Mouse (Mus musculus) stomach, postnatal 0 days (tissue): ENCODE data around the gene Tesc. TPM values are rescaled to one million over a fixed set of nuclear protein-coding genes. Genes with fewer than 3 reads are reported as not detected.
A peak's percentile ranks its signal among the peaks of the same experiment; 100 is the strongest.

ENCODE experiments used
- ATAC-seq: fragments of 200-750 bp; cut with Nextera tagmentation; 2 replicates; pipeline ENCODE4 v1.8.0; 2017; ENCODE audit not compliant: low FRiP score, low TSS enrichment
- DNase-seq: peaks from one replicate; pipeline ENCODE4 v3.0.0-alpha.2; 2016; ENCODE audit warnings: low spot score
- H3K27ac ChIP-seq: fragments of 300-500 bp; sonication (generic); replicated peaks from 2 replicates; pipeline ENCODE4 v1.5.1; 2014; ENCODE audit warnings: mild to moderate bottlenecking, control low read depth
- H3K27me3 ChIP-seq: fragments of 300-500 bp; sonication (generic); 2 replicates; pipeline ENCODE4 v1.6.1; 2014; ENCODE audit warnings: low read length; ENCODE audit not compliant: control insufficient read depth, insufficient read depth
- H3K36me3 ChIP-seq: fragments of 300-500 bp; sonication (generic); 2 replicates; pipeline ENCODE4 v1.6.1; 2014; ENCODE audit warnings: low read length, mixed read lengths; ENCODE audit not compliant: control insufficient read depth, insufficient read depth
- H3K4me1 ChIP-seq: fragments of 300-500 bp; sonication (generic); replicated peaks from 2 replicates; pipeline ENCODE4 v1.6.1; 2014; ENCODE audit warnings: antibody characterized with exemption; ENCODE audit not compliant: control insufficient read depth, insufficient read depth
- H3K4me2 ChIP-seq: fragments of 300-500 bp; sonication (generic); replicated peaks from 2 replicates; pipeline ENCODE4 v1.6.1; 2014; ENCODE audit warnings: low read depth, mild to moderate bottlenecking, control low read depth, moderate library complexity
- H3K4me3 ChIP-seq: fragments of 300-500 bp; sonication (generic); 2 replicates; pipeline ENCODE4 v1.5.1; 2014; ENCODE audit warnings: low read depth, low read length, control low read depth
- H3K9ac ChIP-seq: fragments of 300-500 bp; sonication (generic); 2 replicates; pipeline ENCODE4 v1.6.1; 2014; ENCODE audit warnings: mild to moderate bottlenecking, low read length, control low read depth, mixed read lengths
- H3K9me3 ChIP-seq: fragments of 300-500 bp; sonication (generic); 2 replicates; pipeline ENCODE4 v1.6.1; 2016; ENCODE audit warnings: low read length; ENCODE audit not compliant: control insufficient read depth
- CTCF ChIP-seq: IDR thresholded peaks from 2 replicates; pipeline ENCODE4 v1.5.1; 2016; ENCODE audit warnings: antibody characterized with exemption, low read depth, mild to moderate bottlenecking, moderate library complexity
- EP300 ChIP-seq: optimal IDR thresholded peaks from 2 replicates; pipeline ENCODE3; 2016; ENCODE audit warnings: antibody characterized with exemption
- WGBS: fragments of 180-500 bp; shearing (Covaris S2); extraction: QIAGEN DNeasy Blood & Tissue Kit; methylation state at CpG from one replicate; pipeline ENCODE4 v1.1.7; 2014; 5-methylcytosine and 5-hydroxymethylcytosine counted together
- polyA plus RNA-seq: library from polyadenylated mRNA; unstranded; fragments of >200 nt; fragmentation: Nextera tagmentation; extraction: Ambion mirVana; gene quantifications from 2 replicates; pipeline ENCODE4 v1.2.1, GENCODE M21; 2015

The Tesc gene
- polyA plus RNA-seq, 1 experiment from 2014 or later, result 112 TPM

- H3K9ac ChIP-seq, result no peak overlapping the region
- no peak overlapping the region for H3K27ac ChIP-seq
- TF ChIP-seq EP300, result no peak
- no peak for TF ChIP-seq CTCF
- H3K36me3 ChIP-seq, result peaks cover 4% of the 10 kb centered on the region; the same call in 1 of the 2 replicates
- no peak overlapping the region for H3K4me2 ChIP-seq
- no peaks in the 10 kb centered on the region for H3K9me3 ChIP-seq
- no peak overlapping the region for H3K4me3 ChIP-seq
- H3K4me1 ChIP-seq, result 0 out of 2 replicates have a peak, but pooled peaks cover 3% of the 10 kb centered on the region
- no peaks in the 10 kb centered on the region for H3K27me3 ChIP-seq
- no peak for DNase-seq
- ATAC-seq, result no peak
- WGBS, result 79% methylated on average over 11 of the region's 11 CpGs
Measured at GRCm38 (mm10) chr5:118079839-118080250, 52.3 kb downstream of the Tesc start.

- 86% methylated on average over 9 of the region's 9 CpGs for WGBS
Measured at GRCm38 (mm10) chr5:118081374-118081949, 53.9 kb downstream of the Tesc start.

GRCm38 (mm10) chr5:118081996-118082395 is 54.5 kb downstream of the Tesc start:
- peaks cover 2% of the 10 kb centered on the region; the same call in 1 of the 2 replicates for H3K36me3 ChIP-seq
- H3K4me2 ChIP-seq, result no peak overlapping the region
- H3K4me1 ChIP-seq, result peaks cover 3% of the 10 kb centered on the region; the same call in 1 of the 2 replicates
- H3K9ac ChIP-seq, result no peak overlapping the region
- 77% methylated on average over 6 of the region's 6 CpGs for WGBS
- TF ChIP-seq CTCF, result no peak
- TF ChIP-seq EP300, result no peak
- no peak overlapping the region for H3K27ac ChIP-seq
- H3K9me3 ChIP-seq, result no peaks in the 10 kb centered on the region
- no peaks in the 10 kb centered on the region for H3K27me3 ChIP-seq
- H3K4me3 ChIP-seq, result no peak overlapping the region
- no peak for ATAC-seq
- no peak for DNase-seq

More at GRCm38 (mm10) chr5:118081374-118081949, 53.9 kb downstream of the Tesc start:
- Histone ChIP-seq H3K27ac (no peak overlapping the region), H3K27me3 (no peaks in the 10 kb centered on the region), H3K4me2 (no peak overlapping the region), H3K9ac (no peak overlapping the region), H3K9me3 (no peaks in the 10 kb centered on the region), H3K36me3 (peaks cover 2% of the 10 kb centered on the region; the same call in 1 of the 2 replicates), H3K4me1 (0 out of 2 replicates have a peak, but pooled peaks cover 3% of the 10 kb centered on the region), H3K4me3 (no peak overlapping the region)
- ATAC-seq, result no peak
- no peak for TF ChIP-seq EP300
- TF ChIP-seq CTCF, result no peak
- DNase-seq, result no peak

GRCm38 (mm10) chr5:118083060-118083638 is 55.6 kb downstream of the Tesc start:
- H3K27ac ChIP-seq, result no peak overlapping the region
- H3K9me3 ChIP-seq, result no peaks in the 10 kb centered on the region
- H3K4me3 ChIP-seq, result no peak overlapping the region
- no peaks in the 10 kb centered on the region for H3K27me3 ChIP-seq
- WGBS, result 50% methylated on average over 12 of the region's 12 CpGs
- no peak overlapping the region for H3K4me2 ChIP-seq
- TF ChIP-seq CTCF, result no peak
- no peak for TF ChIP-seq EP300
- ATAC-seq, result no peak
- H3K9ac ChIP-seq, result 0 out of 2 replicates have a peak overlapping the region, but pooled peaks have one; percentile 18
- no peak for DNase-seq
- H3K4me1 ChIP-seq, result peaks cover 6% of the 10 kb centered on the region; the same call in 1 of the 2 replicates
- H3K36me3 ChIP-seq, result peaks cover 2% of the 10 kb centered on the region; the same call in 1 of the 2 replicates

GRCm38 (mm10) chr5:118084171-118084727 is 56.7 kb downstream of the Tesc start:
- Histone ChIP-seq H3K27me3 (no peaks in the 10 kb centered on the region), H3K4me3 (no peak overlapping the region), H3K9me3 (no peaks in the 10 kb centered on the region), H3K9ac (0 out of 2 replicates have a peak overlapping the region, but pooled peaks have one; percentile 35), H3K4me1 (peaks cover 6% of the 10 kb centered on the region; the same call in 1 of the 2 replicates), H3K4me2 (no peak overlapping the region), H3K27ac (0 out of 2 replicates have a peak overlapping the region, but pooled peaks have one; percentile 4), H3K36me3 (peaks cover 2% of the 10 kb centered on the region; the same call in 1 of the 2 replicates)
- ATAC-seq, result no peak
- TF ChIP-seq CTCF (no peak), EP300 (no peak)
- DNase-seq, result no peak
- WGBS, result 43% methylated on average over 10 of the region's 10 CpGs
